Comparison of ENCODE assay signal across 19 mouse cellular contexts in the genomic region with DNA sequence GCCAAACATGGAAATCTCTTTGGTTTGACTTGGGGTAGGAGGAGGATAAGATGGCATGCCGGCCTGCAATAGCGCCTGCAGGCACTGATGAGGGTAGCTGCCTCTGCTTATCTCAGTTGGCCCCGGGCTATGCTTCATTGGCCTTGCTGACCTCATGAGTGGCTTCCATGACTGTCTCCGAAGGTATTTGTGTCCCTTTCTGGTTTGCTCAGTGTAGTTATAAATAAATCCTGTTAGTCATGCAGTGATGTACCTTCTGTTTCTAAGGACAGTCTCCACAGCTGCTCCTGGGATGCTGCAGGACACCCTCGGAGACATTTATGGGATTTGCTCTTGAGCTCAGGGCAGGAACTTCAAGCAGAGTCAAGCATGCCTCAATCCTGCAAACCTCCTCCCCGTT.
DNase-seq lines count a peak whose midpoint lies in the region; ATAC-seq and TF ChIP-seq lines count a peak whose summit lies in the region.
"Had no signal": no experiment of that assay in that cellular context is flagged by ENCODE, and none has a peak within 500 bp of the region (broad histone marks: within the 10 kb centered on the region; RNA-seq: fewer than 3 reads in every experiment).

No protein-coding gene starts in this region.

- no peak overlapping the region for H3K27ac ChIP-seq in heart, embryonic 12.5 days (ENCODE audit: poor library complexity, severe bottlenecking)
- H3K27ac ChIP-seq: embryonic facial prominence, embryonic 10.5 days; forebrain, embryonic 13.5 days; heart, adult 2 months; hindbrain, embryonic 10.5 days; hindbrain, embryonic 14.5 days; intestine, embryonic 15.5 days had no signal

- H3K4me2 ChIP-seq in heart, embryonic 12.5 days: no peak overlapping the region
- H3K4me2 ChIP-seq: forebrain, embryonic 13.5 days; heart, embryonic 11.5 days; hindbrain, embryonic 14.5 days; intestine, embryonic 15.5 days had no signal

- ATAC-seq in frontal cortex, adult (ENCODE audit: low TSS enrichment): peak; percentile 10; the same call in 1 of the 2 replicates
- no peak for ATAC-seq in heart, embryonic 12.5 days (ENCODE audit: insufficient number of reproducible peaks, low FRiP score)
- ATAC-seq: CD4-positive, CD25-positive, alpha-beta regulatory T cell, adult 4 months; forebrain, embryonic 13.5 days; intestine, embryonic 15.5 days had no signal

- no peaks in the 10 kb centered on the region for H3K9me3 ChIP-seq in heart, embryonic 12.5 days (replicated peaks)
- H3K9me3 ChIP-seq: embryonic facial prominence, embryonic 10.5 days; forebrain, embryonic 13.5 days; hindbrain, embryonic 10.5 days; intestine, embryonic 15.5 days had no signal

- 61% methylated on average over 6 of the region's 6 CpGs for WGBS in heart, embryonic 12.5 days

- H3K36me3 ChIP-seq in C2C12 (ENCODE audit: control insufficient read depth, insufficient read depth): peaks cover 4% of the 10 kb centered on the region
- no peaks in the 10 kb centered on the region for H3K36me3 ChIP-seq in heart, embryonic 12.5 days
- H3K36me3 ChIP-seq: embryonic facial prominence, embryonic 10.5 days; G1E; intestine, embryonic 15.5 days had no signal

- no peaks in the 10 kb centered on the region for H3K4me1 ChIP-seq in heart, embryonic 12.5 days (replicated peaks)
- H3K4me1 ChIP-seq: intestine, embryonic 15.5 days had no signal

- no peak for TF ChIP-seq CTCF in C2C12 (IDR thresholded peaks at IDR 0.05; ENCODE audit: control insufficient read depth, insufficient read depth, insufficient read length)

- peaks cover 64% of the 10 kb centered on the region for H3K79me3 ChIP-seq in C2C12 (ENCODE audit: low read depth)

- H3K4me3 ChIP-seq in C2C12 (ENCODE audit: insufficient read depth, poor library complexity, severe bottlenecking): no peak overlapping the region
- H3K4me3 ChIP-seq in heart, embryonic 12.5 days: no peak overlapping the region
- H3K4me3 ChIP-seq: embryonic facial prominence, embryonic 10.5 days; forebrain, embryonic 13.5 days; heart, adult 2 months; hindbrain, embryonic 10.5 days; intestine, embryonic 15.5 days had no signal

- no peaks in the 10 kb centered on the region for H3K27me3 ChIP-seq in C2C12 (ENCODE audit: control insufficient read depth, insufficient read depth, insufficient read length)
- no peaks in the 10 kb centered on the region for H3K27me3 ChIP-seq in heart, embryonic 12.5 days (replicated peaks)
- H3K27me3 ChIP-seq: forebrain, embryonic 13.5 days; intestine, embryonic 15.5 days had no signal

- no peak overlapping the region for H3ac ChIP-seq in C2C12 (ENCODE audit: control insufficient read depth, insufficient read length, low read depth)

- H3K79me2 ChIP-seq in C2C12 (ENCODE audit: control insufficient read depth, insufficient read depth): peaks cover 88% of the 10 kb centered on the region

- no peak overlapping the region for H3K9ac ChIP-seq in heart, embryonic 12.5 days
- H3K9ac ChIP-seq: forebrain, embryonic 13.5 days; hindbrain, embryonic 14.5 days; intestine, embryonic 15.5 days had no signal

- no peak for DNase-seq in frontal cortex, adult 2 months (ENCODE audit: extremely low spot score in 1 of 2, low spot score in 1 of 2)
- DNase-seq in adrenal gland, adult 8-10 months: peak; percentile 47
- peak; percentile 43 to 50 for DNase-seq in adrenal gland, postnatal 36 days
- DNase-seq in B cell, adult 2 months: no peak
- DNase-seq: cerebellum, postnatal 10 days; gastrocnemius, postnatal 14 days; heart, adult 2 months; kidney, adult 18-20 months had no signal

TF ChIP-seq in C2C12, 6 proteins besides CTCF, POLR2A, EP300 and RAD21:
- peak; percentile 66 for TF ChIP-seq MYOD1 (IDR thresholded peaks at IDR 0.05; ENCODE audit: control insufficient read depth, insufficient read length, low read depth)
- no peak for TF ChIP-seq MYOG (IDR thresholded peaks at IDR 0.05; ENCODE audit: control insufficient read depth, extremely low read depth, insufficient read length)
- TF ChIP-seq CEBPB (IDR thresholded peaks at IDR 0.05; ENCODE audit: low read depth): no peak
- no peak for TF ChIP-seq USF1 (IDR thresholded peaks at IDR 0.05; ENCODE audit: low read depth)

Comparison
In these comparisons a context has a peak if more than half of its experiments do, and no peak if none do; other contexts are left out.
1. DNase-seq: peak in adrenal gland, adult 8-10 months (single experiment) and adrenal gland, postnatal 36 days (2 of 2); none in frontal cortex, adult 2 months (0 of 2) and B cell, adult 2 months (0 of 2).